Mouse (Mus musculus) left cerebral cortex, adult 2 months (tissue): ENCODE measurements around the gene Tenm4. TPM values are rescaled to one million over a fixed set of nuclear protein-coding genes. Genes with fewer than 3 reads are reported as not detected.
A peak's percentile ranks its signal among the peaks of the same experiment; 100 is the strongest.

Experiments
- DNase-seq, 2 experiments: peaks; one replicate each; pipeline ENCODE4 v3.0.0; 2021 to 2022; ENCODE audit warnings: low spot score in 2 of 2, mixed read lengths in 1 of 2; ENCODE audit errors: extremely low spot score in 1 of 2
- H3K27ac ChIP-seq: fragments of 200-600 bp; 2 replicates; pipeline ENCODE4 v1.8.1; 2022
- H3K4me3 ChIP-seq: fragments of 200-600 bp; 2 replicates; pipeline ENCODE4 v1.8.1; 2022
- CTCF ChIP-seq: fragments of 200-600 bp; IDR thresholded peaks from 2 replicates; pipeline ENCODE4 v1.8.1; 2022; ENCODE audit warnings: antibody characterized with exemption, mild to moderate bottlenecking, moderate library complexity
- intact Hi-C: fragments of 180-260 bp; cut with DNase I; formaldehyde crosslinking; loops from one replicate; pipeline ENCODE4 v1.15.1; 2025
- total RNA-seq, 2 experiments: library from RNA; stranded (reverse); gene quantifications; 2 replicates each; pipeline ENCODE4 v1.2.3; 2021

The Tenm4 gene
- total RNA-seq, 2 experiments from 2014 or later: 158 to 160 TPM

DNA sequence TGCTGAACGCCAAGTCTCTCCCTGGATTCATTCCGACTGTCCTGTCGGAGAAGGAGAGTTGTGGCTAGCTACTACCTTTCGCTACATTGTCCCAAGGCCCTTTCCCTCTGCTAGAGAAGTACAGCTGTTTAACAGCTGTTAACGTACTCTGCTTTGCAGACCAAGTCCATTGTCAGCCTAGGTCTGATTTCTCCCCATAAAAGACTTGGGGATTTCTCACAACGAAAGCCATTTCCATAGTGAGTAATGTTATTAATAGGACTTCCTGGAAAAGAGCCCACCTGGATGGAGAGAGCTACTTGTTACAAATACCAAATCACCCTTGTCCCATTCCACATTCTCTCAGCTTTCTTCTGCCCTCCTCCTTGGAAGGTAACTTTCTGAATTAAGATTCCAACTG lies 417.5 kb downstream of the Tenm4 start:
- no peak for TF ChIP-seq CTCF
- DNase-seq: no peak
- H3K27ac ChIP-seq: no peak overlapping the region
- H3K4me3 ChIP-seq: no peak overlapping the region
- intact Hi-C loops: no loop called here

DNA sequence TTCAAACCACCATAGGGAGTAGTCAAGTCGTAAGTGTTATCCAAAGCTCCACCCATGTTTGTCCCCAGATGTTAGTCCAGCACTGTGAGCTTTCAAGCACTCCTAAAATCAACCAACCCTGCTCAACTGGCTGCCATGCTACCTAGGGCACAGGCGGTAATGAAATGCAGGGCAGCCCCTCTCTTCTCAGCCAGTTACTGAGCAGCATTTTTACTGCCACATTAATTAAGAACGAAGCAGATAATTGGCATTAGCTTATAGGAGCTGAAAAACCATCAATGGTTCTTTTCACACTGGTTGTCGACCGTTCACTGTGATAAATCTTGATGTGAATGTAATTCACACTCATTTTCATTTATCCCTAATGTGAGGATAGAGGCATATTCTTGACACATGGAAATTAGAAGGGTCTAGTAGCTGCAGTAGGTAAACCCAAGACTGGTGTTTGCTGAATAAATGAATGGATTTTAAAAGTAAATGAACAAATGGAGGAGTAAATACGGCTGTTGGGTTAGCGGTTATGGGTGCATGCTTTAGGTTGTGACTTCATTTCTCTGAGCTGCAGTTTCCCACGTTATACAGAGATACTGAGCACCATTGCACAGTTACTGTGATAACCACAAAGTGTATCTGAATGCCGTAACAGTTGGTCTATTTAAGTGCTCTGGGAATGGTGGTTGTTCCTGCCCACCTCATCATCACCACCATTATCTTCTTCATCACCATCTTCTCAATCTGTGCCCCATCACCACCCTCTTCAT lies 424.7 kb downstream of the Tenm4 start:
- DNase-seq: no peak
- no peak overlapping the region for H3K4me3 ChIP-seq
- intact Hi-C loops: no loop called here
- H3K27ac ChIP-seq: no peak overlapping the region
- TF ChIP-seq CTCF: no peak

DNA sequence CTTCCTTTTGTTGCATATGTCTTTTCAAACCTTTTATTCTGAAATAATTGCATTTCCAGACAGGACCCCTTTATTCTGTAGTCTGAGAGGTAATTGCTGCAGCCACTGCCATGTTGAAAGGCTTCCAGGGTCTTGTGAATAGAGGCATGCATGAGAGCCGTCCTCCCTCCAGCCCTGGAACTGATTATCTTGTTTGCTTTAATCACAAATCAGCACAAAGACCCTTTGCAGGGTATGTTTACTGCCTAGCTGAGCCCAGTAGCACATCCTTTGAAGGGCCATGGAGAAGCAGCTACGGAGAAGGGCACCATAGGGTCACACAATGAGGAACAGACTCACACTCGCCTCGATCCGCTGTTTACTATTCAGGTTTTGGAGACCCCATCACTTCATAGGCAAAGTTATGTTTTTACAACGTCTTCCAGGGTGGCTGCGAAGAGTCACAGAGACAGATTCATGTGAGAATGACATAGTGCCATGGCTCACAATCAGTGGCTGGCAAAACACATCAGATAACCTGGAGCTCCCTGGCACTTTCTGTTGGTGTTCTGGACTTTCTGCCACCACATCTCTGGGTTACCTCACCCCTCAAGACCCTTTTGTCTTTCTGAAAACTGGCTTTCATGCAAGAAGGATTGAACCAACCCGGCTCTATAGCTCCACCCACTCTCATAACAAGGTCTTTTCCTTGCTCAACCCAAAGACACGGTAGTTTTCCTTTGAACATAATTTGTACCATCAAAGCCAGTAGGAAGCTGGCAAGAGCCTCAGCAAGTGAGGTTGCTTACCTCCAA lies 425.6 kb downstream of the Tenm4 start:
- intact Hi-C loops: no loop called here
- Histone ChIP-seq H3K4me3 (no peak overlapping the region), H3K27ac (no peak overlapping the region)
- no peak for TF ChIP-seq CTCF
- no peak for DNase-seq

DNA sequence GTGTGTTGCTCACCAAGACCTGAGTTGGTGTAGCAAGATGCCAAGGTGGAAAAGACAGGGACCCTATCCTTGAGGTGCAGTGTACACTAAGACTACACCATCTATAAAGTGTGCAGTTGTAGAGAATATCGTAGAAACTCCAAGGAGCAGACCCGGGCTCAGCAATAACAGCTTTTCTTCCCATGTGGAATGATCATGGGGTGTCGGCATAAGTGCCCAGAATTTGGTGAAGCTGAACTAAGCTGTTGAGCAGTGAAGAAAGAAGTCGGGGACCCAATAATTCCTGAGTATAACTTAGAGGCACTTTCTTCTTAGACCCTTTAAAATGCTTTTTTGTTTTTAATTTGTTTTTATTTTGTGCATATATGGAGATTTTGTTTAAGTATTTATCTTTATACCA lies 426.8 kb downstream of the Tenm4 start:
- intact Hi-C loops: no loop called here

DNA sequence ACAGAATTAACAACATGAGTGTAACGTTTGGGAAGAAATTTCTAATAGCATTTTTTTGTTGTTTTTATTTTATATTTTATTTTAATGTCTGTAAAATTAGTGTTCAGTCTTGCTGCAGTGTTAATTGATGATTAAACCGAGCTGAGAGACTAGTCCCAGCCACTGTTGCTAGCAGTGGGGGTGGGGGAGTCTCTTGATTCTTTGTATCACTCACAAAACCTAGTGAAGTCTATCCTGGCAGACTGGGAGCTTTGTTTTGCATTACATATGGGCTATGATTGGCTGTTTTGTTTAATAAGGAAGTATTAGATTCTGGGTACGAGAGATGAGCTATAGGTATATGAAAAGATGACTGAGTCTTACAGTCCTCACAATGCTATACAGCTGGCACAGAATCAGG lies 428.0 kb downstream of the Tenm4 start:
- Histone ChIP-seq H3K27ac (no peak overlapping the region), H3K4me3 (no peak overlapping the region)
- intact Hi-C loops: no loop called here
- no peak for DNase-seq
- TF ChIP-seq CTCF: no peak

More for the DNA sequence above, 426.8 kb downstream of the Tenm4 start:
- no peak for DNase-seq
- TF ChIP-seq CTCF: no peak
- Histone ChIP-seq H3K4me3 (no peak overlapping the region), H3K27ac (no peak overlapping the region)

DNA sequence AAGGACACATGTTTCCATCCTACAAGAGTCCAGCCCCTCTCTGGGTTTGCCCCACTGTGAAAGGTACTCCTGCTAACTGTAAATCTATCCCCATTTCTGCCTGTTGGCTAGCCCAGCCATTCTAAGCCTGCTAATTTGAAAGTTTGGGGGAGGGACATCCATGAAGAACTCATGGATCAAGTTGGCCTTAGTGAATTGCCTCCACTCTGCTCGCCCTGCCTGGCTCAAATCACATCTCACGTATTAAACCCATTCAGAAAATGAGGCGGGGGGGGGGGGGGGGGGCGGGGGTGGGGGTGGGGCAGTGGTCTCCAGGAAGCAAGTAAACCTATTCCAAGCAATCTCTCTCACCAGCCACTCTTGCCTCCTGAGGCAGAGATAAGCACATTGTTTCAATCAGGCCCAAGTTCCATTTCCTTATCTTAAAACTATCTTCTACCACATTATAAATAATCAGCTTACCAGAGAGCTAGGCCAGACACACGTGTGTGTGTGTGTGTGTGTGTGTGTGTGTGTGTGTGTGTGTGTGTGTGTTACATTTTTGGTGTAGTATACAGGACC lies 429.4 kb downstream of the Tenm4 start:
- Histone ChIP-seq H3K27ac (no peak overlapping the region), H3K4me3 (no peak overlapping the region)
- no peak for DNase-seq
- intact Hi-C loops: no loop called here
- TF ChIP-seq CTCF: no peak

DNA sequence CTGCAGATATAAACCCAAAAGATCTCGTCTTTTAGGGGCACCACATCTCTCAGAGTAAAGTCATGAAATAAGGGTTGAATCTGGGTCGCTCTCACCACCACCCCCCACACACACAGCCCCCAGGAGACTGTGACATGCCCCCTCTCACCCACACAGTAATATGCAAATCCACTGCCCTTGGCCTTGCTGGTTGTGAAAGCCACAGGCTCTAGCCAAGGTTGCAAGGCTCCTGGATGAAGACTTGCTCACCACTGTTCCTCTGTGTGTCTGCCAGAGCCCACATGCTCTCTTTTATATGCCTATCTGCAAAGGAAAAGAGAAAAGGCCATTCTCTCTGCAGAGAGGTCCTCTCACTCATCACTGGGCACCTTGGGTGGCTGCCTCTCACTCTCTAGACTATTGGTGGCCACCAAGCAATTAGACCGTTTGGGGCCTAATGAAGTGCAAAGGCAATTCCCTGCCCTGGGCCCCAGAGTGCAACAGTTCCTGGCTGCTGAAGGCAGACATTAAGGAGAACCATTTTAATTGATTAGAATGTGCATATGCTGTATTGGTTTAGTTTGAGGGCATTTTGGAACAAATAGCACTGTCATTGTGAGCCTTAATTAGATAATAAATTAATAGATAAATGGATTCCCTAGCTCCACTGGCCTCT lies 433.2 kb downstream of the Tenm4 start:
- intact Hi-C loops: no loop called here
- TF ChIP-seq CTCF: no peak
- Histone ChIP-seq H3K4me3 (no peak overlapping the region), H3K27ac (no peak overlapping the region)
- no peak for DNase-seq

DNA sequence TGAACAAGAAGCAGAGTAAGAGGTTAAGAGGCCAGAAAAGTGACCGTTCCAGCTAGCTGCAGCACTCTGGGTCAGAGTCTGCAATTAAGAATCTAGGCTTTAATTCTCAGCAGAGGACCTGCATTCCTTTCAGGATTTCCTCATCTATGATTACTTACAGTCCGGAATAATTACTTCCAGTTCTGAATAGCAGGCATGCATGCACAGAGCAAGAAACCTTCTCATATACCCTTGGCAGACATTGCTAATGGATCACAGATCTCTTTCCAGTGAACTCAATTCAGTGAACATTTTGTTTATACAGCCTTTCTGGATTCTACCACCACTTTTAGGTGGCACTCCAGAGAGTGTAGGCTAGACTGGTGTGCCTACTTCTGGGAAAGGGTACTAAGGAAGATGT lies 434.3 kb downstream of the Tenm4 start:
- intact Hi-C loops: no loop called here
- no peak for DNase-seq
- no peak for TF ChIP-seq CTCF

DNA sequence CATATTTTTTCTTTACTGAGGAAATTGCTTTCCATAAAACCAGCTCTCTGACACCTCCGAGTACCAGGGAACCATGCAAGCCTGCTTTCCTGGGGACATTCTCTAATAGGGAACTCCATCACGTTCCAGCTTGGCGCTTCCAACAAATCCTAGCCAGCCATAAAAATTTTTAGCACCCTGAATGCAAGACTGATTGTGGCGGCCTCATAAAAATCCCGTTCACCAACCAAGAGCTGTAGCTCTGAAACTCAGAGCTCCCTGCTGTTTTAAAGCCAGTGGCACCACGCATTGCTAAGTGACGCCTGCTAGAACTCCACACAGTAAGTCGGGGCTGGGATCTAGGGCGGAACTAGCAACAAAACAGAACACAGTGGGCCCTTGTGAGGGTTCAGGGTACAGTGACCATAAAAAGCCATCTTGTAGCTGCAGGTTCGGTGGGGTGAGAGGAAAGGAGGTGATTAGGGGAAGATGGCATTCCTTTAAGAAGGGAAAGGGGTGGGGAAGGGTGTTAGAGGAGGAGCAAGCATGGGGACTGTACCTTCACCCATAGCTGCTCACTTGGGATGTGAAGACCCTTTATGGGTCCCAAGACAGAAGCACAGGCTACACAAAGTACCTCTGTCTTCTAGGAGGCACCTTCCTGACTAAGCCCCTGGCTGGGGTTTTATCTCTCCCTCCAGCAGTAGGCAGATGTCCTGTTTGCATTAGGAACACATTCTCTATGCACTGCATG lies 439.0 kb downstream of the Tenm4 start:
- intact Hi-C loops: no loop called here
- DNase-seq: peak in 1 of 2 experiments; percentile 11
- TF ChIP-seq CTCF: no peak
- H3K27ac ChIP-seq: no peak overlapping the region
- no peak overlapping the region for H3K4me3 ChIP-seq

More for the DNA sequence above, 434.3 kb downstream of the Tenm4 start:
- H3K27ac ChIP-seq: no peak overlapping the region
- no peak overlapping the region for H3K4me3 ChIP-seq

DNA sequence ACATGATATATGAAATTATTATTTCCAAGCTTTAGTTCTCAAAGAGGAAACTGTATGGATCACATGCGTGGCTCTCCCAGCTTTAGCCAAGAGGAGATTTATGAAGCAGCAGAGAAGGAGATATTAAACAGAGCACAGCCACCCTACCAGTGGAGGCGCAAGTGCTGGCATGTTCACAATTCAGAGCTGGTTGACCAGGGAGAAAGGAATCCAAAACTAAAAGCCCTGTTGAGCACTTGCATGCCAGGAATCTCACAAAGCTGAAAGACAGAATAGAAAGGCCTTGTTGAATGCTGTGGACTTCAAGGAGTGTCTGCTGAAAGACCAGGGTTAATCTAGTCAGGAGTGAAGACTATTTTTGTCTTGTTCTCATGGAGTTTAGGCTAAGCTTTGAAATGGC lies 446.3 kb downstream of the Tenm4 start:
- intact Hi-C loops: no loop called here
- no peak overlapping the region for H3K27ac ChIP-seq
- DNase-seq: no peak

DNA sequence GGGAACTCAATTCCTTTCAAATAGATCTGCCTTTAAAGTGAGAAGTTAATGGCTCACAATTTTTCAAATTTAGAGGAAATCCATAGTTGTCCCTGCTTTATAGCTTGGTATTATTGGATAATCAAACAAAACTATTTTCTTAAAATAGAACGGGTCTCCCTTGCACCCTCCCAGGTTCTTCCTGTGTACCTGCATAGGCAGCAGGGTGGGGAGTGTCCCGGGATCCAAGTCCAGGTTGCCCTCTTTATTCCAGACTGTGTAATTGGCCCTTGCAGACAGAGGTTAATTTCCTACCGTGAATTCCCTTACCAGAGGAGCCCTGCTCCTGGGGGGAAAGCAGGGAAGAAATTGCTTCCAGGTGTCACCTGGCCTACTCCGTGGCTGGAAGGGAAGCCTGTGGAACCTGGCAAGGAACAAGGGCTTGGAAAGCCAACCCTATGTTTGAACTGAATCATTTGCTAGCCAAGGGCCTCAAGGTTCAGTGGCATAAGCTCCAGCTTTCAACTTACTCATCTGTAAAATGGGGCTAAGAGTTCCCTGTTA lies 449.0 kb downstream of the Tenm4 start:
- no peak for TF ChIP-seq CTCF
- intact Hi-C loops: no loop called here
- Histone ChIP-seq H3K27ac (no peak overlapping the region), H3K4me3 (no peak overlapping the region)
- DNase-seq: no peak

More for the DNA sequence above, 446.3 kb downstream of the Tenm4 start:
- H3K4me3 ChIP-seq: no peak overlapping the region
- no peak for TF ChIP-seq CTCF
